Mouse (Mus musculus): ENCODE measurements at regions not wholly inside any gene's neighbourhood (a gene's known extent, or its start where the extent isn't known, plus 50 kb on each side); places are given as distances from the start of the nearest gene placed in this dataset.

GRCm38 (mm10) chr16:73466296-73466695, 945.3 kb downstream of the Robo2 start:
- TF ChIP-seq HCFC1 (IDR thresholded peaks at IDR 0.05; ENCODE audit: borderline replicate concordance, insufficient read depth, low read length) (no peak), MAFK (IDR thresholded peaks at IDR 0.05; ENCODE audit: insufficient read depth, low read depth, low read length) (no peak), ZC3H11A (IDR thresholded peaks at IDR 0.05; ENCODE audit: borderline replicate concordance, low read depth, low read length) (no peak), ZNF384 (IDR thresholded peaks at IDR 0.05; ENCODE audit: low read depth, low read length) (no peak)

Measured in ES-E14 (cell line).